Mouse (Mus musculus): Measurements from ENCODE around the gene Prkn. TPM values are rescaled to one million over a fixed set of nuclear protein-coding genes. Genes with fewer than 3 reads are reported as not detected.

The Prkn gene
- polyA plus RNA-seq, 1 experiment from 2014 or later: 1.6 TPM

- ATAC-seq: no peak
- Histone ChIP-seq H3K4me1 (peaks cover 8% of the 10 kb centered on the region; the same call in 1 of the 2 replicates), H3K36me3 (ENCODE audit: poor library complexity, severe bottlenecking) (no peaks in the 10 kb centered on the region), H3K27ac (no peak overlapping the region), H3K9me3 (replicated peaks) (no peaks in the 10 kb centered on the region), H3K4me2 (no peak overlapping the region), H3K27me3 (no peaks in the 10 kb centered on the region), H3K4me3 (no peak overlapping the region), H3K9ac (no peak overlapping the region)
- 85% methylated on average over 4 of the region's 4 CpGs for WGBS
Measured at GRCm38 (mm10) chr17:11705005-11705404, 864.8 kb downstream of the Prkn start.

GRCm38 (mm10) chr17:11705761-11706160 is 865.6 kb downstream of the Prkn start:
- Histone ChIP-seq H3K9me3 (replicated peaks) (no peaks in the 10 kb centered on the region), H3K4me3 (no peak overlapping the region), H3K27ac (no peak overlapping the region), H3K36me3 (ENCODE audit: poor library complexity, severe bottlenecking) (no peaks in the 10 kb centered on the region), H3K4me2 (no peak overlapping the region), H3K4me1 (peaks cover 8% of the 10 kb centered on the region; the same call in 1 of the 2 replicates), H3K27me3 (no peaks in the 10 kb centered on the region), H3K9ac (no peak overlapping the region)
- no peak for ATAC-seq
- 80% methylated on average over 9 of the region's 9 CpGs for WGBS

- ATAC-seq: no peak
- H3K4me3 ChIP-seq: no peak overlapping the region
- peaks cover 8% of the 10 kb centered on the region; the same call in 1 of the 2 replicates for H3K4me1 ChIP-seq
- H3K36me3 ChIP-seq (ENCODE audit: poor library complexity, severe bottlenecking): no peaks in the 10 kb centered on the region
- no peak overlapping the region for H3K27ac ChIP-seq
- no peaks in the 10 kb centered on the region for H3K9me3 ChIP-seq (replicated peaks)
- no peak overlapping the region for H3K9ac ChIP-seq
- no peak overlapping the region for H3K4me2 ChIP-seq
- no peaks in the 10 kb centered on the region for H3K27me3 ChIP-seq
- WGBS: 76% methylated on average over 4 of the region's 4 CpGs
Measured at GRCm38 (mm10) chr17:11712066-11712465, 871.9 kb downstream of the Prkn start.

GRCm38 (mm10) chr17:11719801-11720200 is 879.6 kb downstream of the Prkn start:
- H3K9me3 ChIP-seq (replicated peaks): no peaks in the 10 kb centered on the region
- no peak for ATAC-seq
- H3K4me3 ChIP-seq: no peak overlapping the region
- 93% methylated on average over 6 of the region's 6 CpGs for WGBS
- H3K4me2 ChIP-seq: no peak overlapping the region
- H3K9ac ChIP-seq: no peak overlapping the region
- H3K27me3 ChIP-seq: no peaks in the 10 kb centered on the region
- 0 out of 2 replicates have a peak, but pooled peaks cover 3% of the 10 kb centered on the region for H3K4me1 ChIP-seq
- H3K36me3 ChIP-seq (ENCODE audit: poor library complexity, severe bottlenecking): no peaks in the 10 kb centered on the region
- H3K27ac ChIP-seq: no peak overlapping the region

GRCm38 (mm10) chr17:11721906-11722305 is 881.7 kb downstream of the Prkn start:
- Histone ChIP-seq H3K36me3 (ENCODE audit: poor library complexity, severe bottlenecking) (no peaks in the 10 kb centered on the region), H3K27ac (no peak overlapping the region), H3K4me2 (no peak overlapping the region), H3K27me3 (no peaks in the 10 kb centered on the region), H3K9ac (no peak overlapping the region), H3K4me1 (0 out of 2 replicates have a peak, but pooled peaks cover 3% of the 10 kb centered on the region), H3K4me3 (no peak overlapping the region), H3K9me3 (replicated peaks) (no peaks in the 10 kb centered on the region)
- no peak for ATAC-seq
- WGBS: 69% methylated on average over 5 of the region's 5 CpGs

GRCm38 (mm10) chr17:11722478-11722877 is 882.3 kb downstream of the Prkn start:
- Histone ChIP-seq H3K27me3 (no peaks in the 10 kb centered on the region), H3K27ac (no peak overlapping the region), H3K4me1 (0 out of 2 replicates have a peak, but pooled peaks cover 3% of the 10 kb centered on the region), H3K4me2 (no peak overlapping the region), H3K9me3 (replicated peaks) (no peaks in the 10 kb centered on the region), H3K36me3 (ENCODE audit: poor library complexity, severe bottlenecking) (no peaks in the 10 kb centered on the region), H3K9ac (no peak overlapping the region), H3K4me3 (no peak overlapping the region)
- no peak for ATAC-seq
- 83% methylated on average over 1 of the region's 1 CpGs for WGBS

- Histone ChIP-seq H3K27ac (no peak overlapping the region), H3K9ac (no peak overlapping the region), H3K4me2 (no peak overlapping the region), H3K36me3 (ENCODE audit: poor library complexity, severe bottlenecking) (no peaks in the 10 kb centered on the region), H3K9me3 (replicated peaks) (no peaks in the 10 kb centered on the region), H3K4me1 (0 out of 2 replicates have a peak, but pooled peaks cover 10% of the 10 kb centered on the region), H3K4me3 (no peak overlapping the region), H3K27me3 (no peaks in the 10 kb centered on the region)
- 90% methylated on average over 3 of the region's 3 CpGs for WGBS
- ATAC-seq: no peak
Measured at GRCm38 (mm10) chr17:11724135-11724534, 884.0 kb downstream of the Prkn start.

- H3K4me1 ChIP-seq: 0 out of 2 replicates have a peak, but pooled peaks cover 10% of the 10 kb centered on the region
- H3K4me3 ChIP-seq: no peak overlapping the region
- H3K4me2 ChIP-seq: no peak overlapping the region
- no peak overlapping the region for H3K27ac ChIP-seq
- ATAC-seq: no peak
- H3K27me3 ChIP-seq: no peaks in the 10 kb centered on the region
- H3K36me3 ChIP-seq (ENCODE audit: poor library complexity, severe bottlenecking): no peaks in the 10 kb centered on the region
- no peak overlapping the region for H3K9ac ChIP-seq
- WGBS: 67% methylated on average over 1 of the region's 1 CpGs
- H3K9me3 ChIP-seq (replicated peaks): no peaks in the 10 kb centered on the region
Measured at GRCm38 (mm10) chr17:11727101-11727500, 886.9 kb downstream of the Prkn start.

- Histone ChIP-seq H3K4me3 (no peak overlapping the region), H3K27ac (no peak overlapping the region), H3K4me2 (no peak overlapping the region), H3K9ac (no peak overlapping the region), H3K4me1 (0 out of 2 replicates have a peak, but pooled peaks cover 10% of the 10 kb centered on the region), H3K27me3 (no peaks in the 10 kb centered on the region), H3K36me3 (ENCODE audit: poor library complexity, severe bottlenecking) (no peaks in the 10 kb centered on the region), H3K9me3 (replicated peaks) (no peaks in the 10 kb centered on the region)
- ATAC-seq: peak; percentile 43; the same call in 1 of the 2 replicates
- 33% methylated on average over 2 of the region's 2 CpGs for WGBS
Measured at GRCm38 (mm10) chr17:11728294-11728693, 888.1 kb downstream of the Prkn start.

GRCm38 (mm10) chr17:11730656-11731594 is 890.7 kb downstream of the Prkn start:
- Histone ChIP-seq H3K4me1 (0 out of 2 replicates have a peak, but pooled peaks cover 7% of the 10 kb centered on the region), H3K9ac (no peak overlapping the region), H3K27ac (peak overlapping the region; percentile 4; the same call in 1 of the 2 replicates), H3K36me3 (ENCODE audit: poor library complexity, severe bottlenecking) (no peaks in the 10 kb centered on the region), H3K27me3 (no peaks in the 10 kb centered on the region), H3K9me3 (replicated peaks) (no peaks in the 10 kb centered on the region), H3K4me2 (no peak overlapping the region), H3K4me3 (no peak overlapping the region)
- ATAC-seq: no peak
- 42% methylated on average over 12 of the region's 12 CpGs for WGBS

- Histone ChIP-seq H3K4me3 (no peak overlapping the region), H3K27me3 (no peaks in the 10 kb centered on the region), H3K4me2 (no peak overlapping the region), H3K36me3 (ENCODE audit: poor library complexity, severe bottlenecking) (no peaks in the 10 kb centered on the region), H3K4me1 (peaks cover under 1% of the 10 kb centered on the region; the same call in 1 of the 2 replicates), H3K9me3 (replicated peaks) (no peaks in the 10 kb centered on the region), H3K9ac (no peak overlapping the region), H3K27ac (no peak overlapping the region)
- ATAC-seq: no peak
- 77% methylated on average over 12 of the region's 12 CpGs for WGBS
Measured at GRCm38 (mm10) chr17:11735158-11735877, 895.1 kb downstream of the Prkn start.

- Histone ChIP-seq H3K4me3 (no peak overlapping the region), H3K36me3 (ENCODE audit: poor library complexity, severe bottlenecking) (no peaks in the 10 kb centered on the region), H3K27me3 (no peaks in the 10 kb centered on the region), H3K4me2 (no peak overlapping the region), H3K9me3 (replicated peaks) (no peaks in the 10 kb centered on the region), H3K9ac (no peak overlapping the region), H3K27ac (no peak overlapping the region), H3K4me1 (peaks cover 9% of the 10 kb centered on the region)
- WGBS: 37% methylated on average over 3 of the region's 3 CpGs
- ATAC-seq: no peak
Measured at GRCm38 (mm10) chr17:11736531-11736930, 896.3 kb downstream of the Prkn start.

Data from forebrain, embryonic 13.5 days (tissue).